Mouse (Mus musculus): ENCODE measurements around the gene Gm3045. TPM values are rescaled to one million over a fixed set of nuclear protein-coding genes. Genes with fewer than 3 reads are reported as not detected.

The Gm3045 gene
- polyA plus RNA-seq (2015; fragmentation: Nextera tagmentation; extraction: Ambion mirVana) = not detected in 2 replicates

GRCm38 (mm10) chr13:56426365-56426764 lies at the start of gene Gm3045:
Gm3045 (plus strand) TSS chr13:56426594.

GRCm38 (mm10) chr13:56438211-56439075 lies 12.0 kb downstream of the Gm3045 start, which contains the start of gene Slc25a48:
Slc25a48 (plus strand) TSS chr13:56438355.

GRCm38 (mm10) chr13:56482146-56482545 lies 55.8 kb downstream of the Gm3045 start, which contains the start of gene Il9:
Il9 (minus strand) TSS chr13:56482246.

Other genes with a start within 250 kb of the Gm3045 start
- gene Tifab, start 247.7 kb upstream of the Gm3045 start, polyA plus RNA-seq (2015; fragmentation: Nextera tagmentation; extraction: Ambion mirVana) = 1.0 and 1.5 TPM in 2 replicates
- not detected in 2 replicates for gene Neurog1, start 174.4 kb upstream of the Gm3045 start, polyA plus RNA-seq (2015; fragmentation: Nextera tagmentation; extraction: Ambion mirVana)
- 4.6 and 14.3 TPM in 2 replicates for gene Cxcl14, start 130.0 kb upstream of the Gm3045 start, polyA plus RNA-seq (2015; fragmentation: Nextera tagmentation; extraction: Ambion mirVana)
- 0.07 TPM in 1 of 2 replicates, not detected in the other for gene Slc25a48, start 11.8 kb downstream of the Gm3045 start, polyA plus RNA-seq (2015; fragmentation: Nextera tagmentation; extraction: Ambion mirVana)
- gene Il9, start 55.7 kb downstream of the Gm3045 start, polyA plus RNA-seq (2015; fragmentation: Nextera tagmentation; extraction: Ambion mirVana) = not detected in 2 replicates
- gene Fbxl21, start 95.9 kb downstream of the Gm3045 start, polyA plus RNA-seq (2015; fragmentation: Nextera tagmentation; extraction: Ambion mirVana) = 0.39 and 0.62 TPM in 2 replicates
- not detected in 2 replicates for gene Lect2, start 121.9 kb downstream of the Gm3045 start, polyA plus RNA-seq (2015; fragmentation: Nextera tagmentation; extraction: Ambion mirVana)
- 28.7 and 40.7 TPM in 2 replicates for gene Tgfbi, start 182.9 kb downstream of the Gm3045 start, polyA plus RNA-seq (2015; fragmentation: Nextera tagmentation; extraction: Ambion mirVana)